Mouse (Mus musculus) CH12.LX (cell line): Measurements from ENCODE around the gene Tmem39b.

Source experiments
- CTCF ChIP-seq, 2 experiments: IDR thresholded peaks in 1 of 2; conservative IDR thresholded peaks in 1 of 2; 2 replicates each; pipeline ENCODE4 v1.5.1; 2011 to 2012; ENCODE audit warnings: low read depth in 2 of 2, low read length in 2 of 2, improper control_type of control experiment in 1 of 2, inconsistent platforms in 1 of 2, mild to moderate bottlenecking in 1 of 2, moderate library complexity in 1 of 2
- MAX ChIP-seq: IDR thresholded peaks from 2 replicates; pipeline ENCODE4 v1.6.1; 2011; ENCODE audit warnings: low read length, improper control_type of control experiment
- POLR2A ChIP-seq: IDR thresholded peaks from 2 replicates; pipeline ENCODE4 v1.6.1; 2011; ENCODE audit warnings: low read depth, mild to moderate bottlenecking, improper control_type of control experiment, low read length
- SIN3A ChIP-seq: IDR thresholded peaks from 2 replicates; pipeline ENCODE4 v1.6.1; 2012; ENCODE audit warnings: low read length, improper control_type of control experiment, inconsistent platforms
- UBTF ChIP-seq: IDR thresholded peaks from 2 replicates; pipeline ENCODE4 v1.6.1; 2012; ENCODE audit warnings: low read depth, mild to moderate bottlenecking, inconsistent platforms, low read length, improper control_type of control experiment, moderate library complexity

DNA sequence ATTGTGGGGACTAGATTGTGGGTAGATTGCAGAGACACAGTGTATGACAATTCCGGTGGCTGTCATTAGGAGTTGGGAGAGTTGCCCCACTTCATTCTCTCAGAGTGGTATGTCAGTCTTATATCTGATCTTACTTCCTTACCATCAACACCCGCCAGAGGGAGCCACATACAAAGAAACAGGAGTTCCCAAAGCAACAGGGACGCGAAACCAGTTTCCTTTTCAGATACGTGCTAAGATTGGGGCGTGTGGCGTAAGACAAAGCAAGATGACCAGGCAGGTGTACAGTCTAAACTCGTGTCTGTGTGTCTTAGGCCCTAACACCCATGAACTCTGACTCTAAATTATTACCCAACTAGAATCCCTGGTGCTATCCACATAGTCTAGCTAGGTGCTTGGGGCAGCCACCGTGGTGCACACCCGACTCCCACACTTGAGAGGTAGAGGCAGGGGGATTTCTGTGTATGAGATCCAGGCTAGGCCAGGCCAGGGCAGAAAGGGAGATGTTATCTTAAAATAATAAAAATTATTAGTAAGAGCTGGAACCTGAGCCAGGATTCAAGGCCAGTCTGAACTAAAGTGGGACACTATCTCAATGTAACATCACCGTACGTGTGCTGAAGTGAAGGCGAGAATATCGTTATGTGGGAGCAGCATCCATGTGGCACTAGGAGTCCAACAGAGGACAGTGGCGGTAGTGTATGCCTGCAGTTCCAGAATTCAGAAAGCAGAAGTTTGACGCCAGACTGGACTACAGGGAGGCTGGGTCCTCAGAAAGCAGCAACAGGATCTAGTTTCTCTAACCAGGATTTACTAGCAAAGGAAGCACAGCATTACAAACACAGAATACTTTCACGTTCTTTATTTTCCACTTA lies 5.1 kb upstream of the Tmem39b start:
- TF ChIP-seq CTCF (conservative IDR thresholded peaks at IDR 0.05 in 1 of 2, IDR thresholded peaks at IDR 0.05 in 1 of 2; ENCODE audit: low read depth in 2 of 2, low read length in 2 of 2): peak; percentile 61 to 90
- TF ChIP-seq POLR2A: no peak
- peak; percentile 97 for TF ChIP-seq SIN3A
- TF ChIP-seq MAX: no peak; the same call in 1 of the 2 replicates
- TF ChIP-seq UBTF: no peak
